Mouse (Mus musculus) cerebellum, adult 2 months (tissue): ENCODE data around the gene Gm45808. TPM values are rescaled to one million over a fixed set of nuclear protein-coding genes. Genes with fewer than 3 reads are reported as not detected.
"Not testable (repeated sequence)": the region's sequence is repeated elsewhere in the genome, so short reads cannot be mapped to it uniquely, and the experiment has no call there.

Experiments
- DNase-seq, 2 experiments: peaks; one replicate each; pipeline ENCODE4 v3.0.0; 2021
- H3K27ac ChIP-seq: fragments of 200-500 bp; 2 replicates; pipeline ENCODE4 v1.5.1; 2012; ENCODE audit warnings: low read length, control low read depth, inconsistent platforms; ENCODE audit not compliant: insufficient read depth
- H3K27me3 ChIP-seq: fragments of 200-500 bp; 2 replicates; pipeline ENCODE4 v1.6.1; 2012; ENCODE audit warnings: inconsistent platforms, mild to moderate bottlenecking, low read length, moderate library complexity; ENCODE audit not compliant: control insufficient read depth, insufficient read depth
- H3K4me1 ChIP-seq: fragments of 200-500 bp; 2 replicates; pipeline ENCODE4 v1.6.1; 2011; ENCODE audit warnings: low read length; ENCODE audit not compliant: control insufficient read depth, insufficient read depth
- H3K4me3 ChIP-seq: fragments of 200-500 bp; replicated peaks from 2 replicates; pipeline ENCODE3; 2011; ENCODE audit warnings: mild to moderate bottlenecking, low read depth, low read length, control low read depth; ENCODE audit not compliant: insufficient read depth
- CTCF ChIP-seq: fragments of 200-500 bp; IDR thresholded peaks from 2 replicates; pipeline ENCODE4 v1.5.1; 2011; ENCODE audit warnings: low read depth, mild to moderate bottlenecking, control low read depth, low read length, moderate library complexity, borderline replicate concordance; ENCODE audit not compliant: insufficient read depth
- POLR2A ChIP-seq: fragments of 200-500 bp; IDR thresholded peaks from 2 replicates; pipeline ENCODE4 v1.6.1; 2011; ENCODE audit warnings: low read length, control low read depth, borderline replicate concordance; ENCODE audit not compliant: insufficient read depth
- WGBS: fragments of 180-500 bp; shearing (Covaris S2); methylation state at CpG from one replicate; pipeline ENCODE4 v1.1.7; 2018; 5-methylcytosine and 5-hydroxymethylcytosine counted together
- polyA plus RNA-seq: library from polyadenylated mRNA; depleted of rRNA; stranded (reverse); fragments of >200 nt; gene quantifications from 2 replicates; pipeline ENCODE4 v1.2.3, GENCODE M21; 2012

The Gm45808 gene
- polyA plus RNA-seq, 1 experiment: not detected

- not testable (repeated sequence) for H3K27me3 ChIP-seq
- Histone ChIP-seq H3K4me1 (peaks cover 11% of the 10 kb centered on the region), H3K27ac (peak within 1 kb of the TSS; percentile 89), H3K4me3 (peak within 1 kb of the TSS; percentile 96)
- WGBS: under 1% methylated on average over 37 of the region's 37 CpGs
- peak; percentile 95 to 99 for DNase-seq
- TF ChIP-seq POLR2A: peak; percentile 94; the same call in 1 of the 2 replicates
These were observed 27.0 kb downstream of the Gm45808 start, which contains the start of gene Ftl1 for GRCm38 (mm10) chr7:45459564-45460140. Gene Ftl1, minus strand, starts transcription at chr7:45459884.

GRCm38 (mm10) chr7:45458748-45459563, 27.7 kb downstream of the Gm45808 start:
- no peaks in the 10 kb centered on the region for H3K27me3 ChIP-seq
- H3K4me3 ChIP-seq: peak overlapping the region; percentile 96
- peaks cover 11% of the 10 kb centered on the region for H3K4me1 ChIP-seq
- no peak for TF ChIP-seq POLR2A
- no peak for TF ChIP-seq CTCF
- DNase-seq: peak; percentile 81 to 86
- H3K27ac ChIP-seq: peak overlapping the region; percentile 71
- under 1% methylated on average over 43 of the region's 43 CpGs for WGBS

DNA sequence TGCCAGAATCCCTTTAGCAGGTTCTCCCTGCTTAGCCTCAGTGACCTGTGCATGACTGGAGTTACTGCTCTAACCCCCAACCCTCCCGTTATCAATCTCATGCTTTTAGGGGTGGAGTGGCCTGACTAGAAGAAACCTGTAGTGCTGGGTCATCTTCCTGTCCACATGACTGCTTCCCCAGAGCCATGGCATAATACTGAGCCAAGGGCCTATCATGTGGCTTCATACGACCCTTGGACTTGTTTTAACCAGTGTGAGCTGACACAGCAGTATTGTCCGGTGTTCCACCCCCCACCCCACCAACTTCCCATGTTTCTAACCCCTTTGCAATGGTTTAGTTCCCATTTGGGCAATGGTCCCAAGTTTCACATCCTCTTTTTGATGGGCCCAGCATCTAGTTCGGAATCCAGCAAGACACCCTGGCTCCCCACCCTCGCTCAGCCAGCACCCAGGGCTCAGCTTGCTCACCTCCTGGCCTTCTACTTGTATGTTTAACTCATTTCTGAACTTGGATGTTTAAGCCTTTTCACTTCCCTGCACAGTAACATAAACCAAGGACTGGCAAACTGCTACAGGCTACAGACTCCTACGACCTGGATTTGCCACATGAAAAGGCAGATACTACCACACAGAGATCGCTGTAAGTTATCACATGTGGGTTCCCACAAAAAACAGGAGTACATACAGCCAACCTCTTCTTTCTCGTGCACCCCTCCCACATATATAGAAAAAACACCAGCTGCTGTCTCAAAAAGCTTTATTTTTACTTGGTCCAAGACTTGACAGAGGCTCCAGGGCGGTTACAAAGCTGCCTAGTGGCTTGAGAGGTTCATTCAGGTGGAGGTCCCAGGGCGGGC, 29.2 kb downstream of the Gm45808 start:
- TF ChIP-seq POLR2A (no peak), CTCF (no peak)
- WGBS: 38% methylated on average over 10 of the region's 10 CpGs
- no peaks in the 10 kb centered on the region for H3K27me3 ChIP-seq
- H3K27ac ChIP-seq: no peak overlapping the region
- no peak for DNase-seq
- peaks cover 11% of the 10 kb centered on the region for H3K4me1 ChIP-seq
- peak overlapping the region; percentile 15 for H3K4me3 ChIP-seq

GRCm38 (mm10) chr7:45456721-45457203, 29.8 kb downstream of the Gm45808 start:
- no peaks in the 10 kb centered on the region for H3K27me3 ChIP-seq
- TF ChIP-seq POLR2A (no peak), CTCF (no peak)
- no peak overlapping the region for H3K27ac ChIP-seq
- H3K4me3 ChIP-seq: no peak overlapping the region
- H3K4me1 ChIP-seq: peaks cover 11% of the 10 kb centered on the region
- no peak for DNase-seq
- WGBS: 49% methylated on average over 9 of the region's 9 CpGs

DNA sequence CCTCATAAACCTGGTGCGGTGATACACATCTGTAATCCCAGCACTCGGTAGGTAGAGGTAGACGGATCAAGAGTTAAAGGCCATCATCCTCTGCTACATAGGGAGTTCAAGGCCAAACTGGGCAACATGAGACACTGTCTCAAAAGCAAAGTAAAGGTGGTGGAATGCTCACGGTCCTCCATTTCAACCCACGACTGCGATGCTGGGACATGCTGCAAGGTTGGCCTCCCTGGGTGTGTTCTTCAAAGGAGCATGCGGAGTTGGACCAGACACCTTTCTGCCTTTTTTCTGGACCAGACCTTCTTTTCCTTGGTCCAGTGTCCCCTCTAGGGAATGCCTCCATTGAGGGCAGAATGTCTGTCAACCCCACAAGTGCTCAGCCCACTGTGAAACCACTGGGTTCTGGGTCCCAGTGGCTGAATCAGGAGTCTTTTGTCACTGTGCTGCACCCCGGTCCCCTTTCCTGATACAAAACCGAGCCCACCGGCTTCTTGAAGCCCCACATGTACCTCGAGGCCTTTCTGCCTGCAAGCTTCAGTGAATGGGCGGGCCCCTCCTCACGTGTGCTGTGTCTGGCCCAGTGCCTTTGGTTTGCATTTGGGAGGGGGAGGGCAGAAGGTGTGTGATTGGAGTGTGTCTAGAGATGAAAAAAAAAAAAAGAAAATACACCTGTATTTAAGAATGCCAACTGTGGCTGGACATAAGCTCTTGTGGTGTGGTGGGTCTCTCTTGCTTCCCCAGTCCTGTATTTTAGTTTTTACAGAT, 30.5 kb downstream of the Gm45808 start:
- DNase-seq: no peak
- no peak overlapping the region for H3K27ac ChIP-seq
- peaks cover 11% of the 10 kb centered on the region for H3K4me1 ChIP-seq
- H3K27me3 ChIP-seq: no peaks in the 10 kb centered on the region
- 75% methylated on average over 13 of the region's 13 CpGs for WGBS
- no peak for TF ChIP-seq POLR2A
- no peak for TF ChIP-seq CTCF
- H3K4me3 ChIP-seq: no peak overlapping the region

GRCm38 (mm10) chr7:45454971-45455370, 31.6 kb downstream of the Gm45808 start:
- H3K27me3 ChIP-seq: no peaks in the 10 kb centered on the region
- no peak for DNase-seq
- H3K4me3 ChIP-seq: no peak overlapping the region
- H3K4me1 ChIP-seq: peaks cover 7% of the 10 kb centered on the region
- TF ChIP-seq CTCF: no peak
- no peak for TF ChIP-seq POLR2A
- WGBS: 85% methylated on average over 15 of the region's 15 CpGs
- no peak overlapping the region for H3K27ac ChIP-seq
